Mouse (Mus musculus) neural tube, embryonic 11.5 days (tissue): Measurements from ENCODE around the gene Hibch. TPM values are rescaled to one million over a fixed set of nuclear protein-coding genes. Genes with fewer than 3 reads are reported as not detected.
A peak's percentile ranks its signal among the peaks of the same experiment; 100 is the strongest.

ENCODE experiments used
- ATAC-seq: fragments of 200-750 bp; cut with Nextera tagmentation; 2 replicates; pipeline ENCODE4 v1.8.0; 2017; ENCODE audit warnings: moderate number of reproducible peaks, mild to moderate bottlenecking, moderate TSS enrichment, moderate library complexity; ENCODE audit not compliant: insufficient read depth, low FRiP score, low TSS enrichment
- DNase-seq: peaks from one replicate; pipeline ENCODE4 v3.0.0-alpha.2; 2015; ENCODE audit warnings: low spot score
- H3K27ac ChIP-seq: fragments of 300-500 bp; sonication (generic); 2 replicates; pipeline ENCODE4 v1.5.1; 2014; ENCODE audit warnings: low read depth, mild to moderate bottlenecking, low read length
- H3K27me3 ChIP-seq: fragments of 300-500 bp; sonication (generic); 2 replicates; pipeline ENCODE4 v1.6.1; 2014; ENCODE audit warnings: mild to moderate bottlenecking, low read length, mixed read lengths; ENCODE audit not compliant: control insufficient read depth, insufficient read depth
- H3K36me3 ChIP-seq: fragments of 300-500 bp; sonication (generic); 2 replicates; pipeline ENCODE4 v1.6.1; 2014; ENCODE audit warnings: mild to moderate bottlenecking, low read length, moderate library complexity, mixed read lengths; ENCODE audit not compliant: control insufficient read depth, insufficient read depth
- H3K4me1 ChIP-seq: fragments of 300-500 bp; sonication (generic); 2 replicates; pipeline ENCODE4 v1.6.1; 2014; ENCODE audit warnings: low read length, mixed read lengths; ENCODE audit not compliant: control insufficient read depth, insufficient read depth
- H3K4me2 ChIP-seq: fragments of 300-500 bp; sonication (generic); 2 replicates; pipeline ENCODE4 v1.6.1; 2014; ENCODE audit warnings: low read depth, mild to moderate bottlenecking, moderate library complexity
- H3K4me3 ChIP-seq: fragments of 300-500 bp; sonication (generic); 2 replicates; pipeline ENCODE4 v1.5.1; 2014; ENCODE audit warnings: low read depth, low read length
- H3K9ac ChIP-seq: fragments of 300-500 bp; sonication (generic); 2 replicates; pipeline ENCODE4 v1.6.1; 2014; ENCODE audit warnings: mild to moderate bottlenecking, low read length
- H3K9me3 ChIP-seq: fragments of 300-500 bp; sonication (generic); 2 replicates; pipeline ENCODE4 v1.6.1; 2016; ENCODE audit warnings: low read length; ENCODE audit not compliant: control insufficient read depth
- WGBS: fragments of 180-500 bp; shearing (Covaris S2); extraction: QIAGEN DNeasy Blood & Tissue Kit; methylation state at CpG from one replicate; pipeline ENCODE4 v1.1.7; 2014; 5-methylcytosine and 5-hydroxymethylcytosine counted together
- polyA plus RNA-seq: library from polyadenylated mRNA; unstranded; fragments of >200 nt; fragmentation: Nextera tagmentation; extraction: Ambion mirVana; gene quantifications from 2 replicates; pipeline ENCODE4 v1.2.1, GENCODE M21; 2014

Hibch gene
- polyA plus RNA-seq, 1 experiment from 2014 or later, result 34.2 TPM

- DNase-seq, result no peak
- H3K27me3 ChIP-seq, result no peaks in the 10 kb centered on the region
- no peak for ATAC-seq
- WGBS, result 89% methylated on average over 5 of the region's 5 CpGs
- 0 out of 2 replicates have a peak, but pooled peaks cover 2% of the 10 kb centered on the region for H3K9me3 ChIP-seq
- H3K4me3 ChIP-seq, result no peak overlapping the region
- no peak overlapping the region for H3K27ac ChIP-seq
- H3K4me2 ChIP-seq, result no peak overlapping the region
- H3K4me1 ChIP-seq, result no peaks in the 10 kb centered on the region
- no peak overlapping the region for H3K9ac ChIP-seq
- H3K36me3 ChIP-seq, result no peaks in the 10 kb centered on the region
Measured at GRCm38 (mm10) chr1:52934494-52934893, 89.8 kb downstream of the Hibch start.

GRCm38 (mm10) chr1:52939021-52939420 lies 94.3 kb downstream of the Hibch start:
- Histone ChIP-seq H3K27me3 (no peaks in the 10 kb centered on the region), H3K27ac (no peak overlapping the region), H3K4me2 (no peak overlapping the region), H3K9me3 (0 out of 2 replicates have a peak, but pooled peaks cover 2% of the 10 kb centered on the region), H3K36me3 (no peaks in the 10 kb centered on the region), H3K4me3 (no peak overlapping the region), H3K9ac (no peak overlapping the region), H3K4me1 (no peaks in the 10 kb centered on the region)
- ATAC-seq (no peak), DNase-seq (no peak)
- 100% methylated on average over 1 of the region's 1 CpGs for WGBS

- no peak for ATAC-seq
- no peaks in the 10 kb centered on the region for H3K4me1 ChIP-seq
- no peaks in the 10 kb centered on the region for H3K36me3 ChIP-seq
- H3K4me3 ChIP-seq, result no peak overlapping the region
- H3K9ac ChIP-seq, result no peak overlapping the region
- H3K4me2 ChIP-seq, result no peak overlapping the region
- H3K27ac ChIP-seq, result no peak overlapping the region
- H3K9me3 ChIP-seq, result no peaks in the 10 kb centered on the region
- no peak for DNase-seq
- 80% methylated on average over 5 of the region's 5 CpGs for WGBS
- H3K27me3 ChIP-seq, result no peaks in the 10 kb centered on the region
Measured at GRCm38 (mm10) chr1:52947895-52948294, 103.2 kb downstream of the Hibch start.

GRCm38 (mm10) chr1:52951146-52951868 lies 106.6 kb downstream of the Hibch start:
- H3K9me3 ChIP-seq, result no peaks in the 10 kb centered on the region
- DNase-seq, result peak; percentile 29
- 63% methylated on average over 5 of the region's 5 CpGs for WGBS
- H3K9ac ChIP-seq, result no peak overlapping the region
- no peaks in the 10 kb centered on the region for H3K27me3 ChIP-seq
- H3K27ac ChIP-seq, result no peak overlapping the region
- ATAC-seq, result peak; percentile 46; the same call in 1 of the 2 replicates
- H3K4me3 ChIP-seq, result no peak overlapping the region
- no peaks in the 10 kb centered on the region for H3K4me1 ChIP-seq
- H3K36me3 ChIP-seq, result no peaks in the 10 kb centered on the region
- H3K4me2 ChIP-seq, result no peak overlapping the region

GRCm38 (mm10) chr1:52952143-52952542 lies 107.4 kb downstream of the Hibch start:
- no peak overlapping the region for H3K27ac ChIP-seq
- no peaks in the 10 kb centered on the region for H3K4me1 ChIP-seq
- no peaks in the 10 kb centered on the region for H3K36me3 ChIP-seq
- peak; percentile 22 for DNase-seq
- WGBS, result 3% methylated on average over 5 of the region's 5 CpGs
- H3K9ac ChIP-seq, result peak overlapping the region; percentile 44; the same call in 1 of the 2 replicates
- ATAC-seq, result no peak
- no peaks in the 10 kb centered on the region for H3K27me3 ChIP-seq
- H3K4me3 ChIP-seq, result peak overlapping the region; percentile 51
- H3K9me3 ChIP-seq, result no peaks in the 10 kb centered on the region
- peak overlapping the region; percentile 91 for H3K4me2 ChIP-seq

- Histone ChIP-seq H3K9me3 (no peaks in the 10 kb centered on the region), H3K36me3 (no peaks in the 10 kb centered on the region), H3K4me2 (peak overlapping the region; percentile 91), H3K27me3 (no peaks in the 10 kb centered on the region), H3K4me1 (no peaks in the 10 kb centered on the region), H3K4me3 (peak overlapping the region; percentile 51), H3K27ac (no peak overlapping the region), H3K9ac (peak overlapping the region; percentile 44)
- ATAC-seq (peak; percentile 65), DNase-seq (peak; percentile 32)
- 1% methylated on average over 47 of the region's 47 CpGs for WGBS
Measured at GRCm38 (mm10) chr1:52952551-52953397, 108.0 kb downstream of the Hibch start.

GRCm38 (mm10) chr1:52953548-52953947 lies 108.8 kb downstream of the Hibch start:
- DNase-seq (peak; percentile 23), ATAC-seq (peak; percentile 49)
- H3K4me1 ChIP-seq, result no peaks in the 10 kb centered on the region
- no peak overlapping the region for H3K27ac ChIP-seq
- no peaks in the 10 kb centered on the region for H3K9me3 ChIP-seq
- H3K4me3 ChIP-seq, result peak overlapping the region; percentile 51; the same call in 1 of the 2 replicates
- 3% methylated on average over 4 of the region's 4 CpGs for WGBS
- H3K9ac ChIP-seq, result no peak overlapping the region
- peak overlapping the region; percentile 91 for H3K4me2 ChIP-seq
- no peaks in the 10 kb centered on the region for H3K27me3 ChIP-seq
- no peaks in the 10 kb centered on the region for H3K36me3 ChIP-seq

GRCm38 (mm10) chr1:52954456-52954855 lies 109.7 kb downstream of the Hibch start:
- WGBS, result 90% methylated on average over 2 of the region's 2 CpGs
- Histone ChIP-seq H3K36me3 (no peaks in the 10 kb centered on the region), H3K9ac (no peak overlapping the region), H3K4me1 (no peaks in the 10 kb centered on the region), H3K27ac (no peak overlapping the region), H3K4me2 (no peak overlapping the region), H3K4me3 (no peak overlapping the region), H3K27me3 (no peaks in the 10 kb centered on the region), H3K9me3 (no peaks in the 10 kb centered on the region)
- DNase-seq (no peak), ATAC-seq (no peak)
